Mouse (Mus musculus) thymus, adult 2 months (tissue): ENCODE results near the gene Pafah1b1.

Source experiments
- CTCF ChIP-seq: fragments of 200-500 bp; IDR thresholded peaks from 2 replicates; pipeline ENCODE4 v1.5.1; 2012; ENCODE audit warnings: mild to moderate bottlenecking, control low read depth, low read length, moderate library complexity, borderline replicate concordance; ENCODE audit not compliant: control insufficient read depth, poor library complexity, insufficient read depth; ENCODE audit errors: extremely low read depth
- POLR2A ChIP-seq: fragments of 200-500 bp; IDR thresholded peaks from 2 replicates; pipeline ENCODE4 v1.6.1; 2012; ENCODE audit warnings: mild to moderate bottlenecking, low read length, control low read depth, moderate library complexity; ENCODE audit not compliant: control insufficient read depth, poor library complexity, insufficient read depth; ENCODE audit errors: extremely low read depth

GRCm38 (mm10) chr11:74664906-74665305 is 59.6 kb downstream of the Pafah1b1 start:
- TF ChIP-seq CTCF (no peak), POLR2A (no peak)
